ENCODE assay signal across 9 mouse cellular contexts in the genomic region with DNA sequence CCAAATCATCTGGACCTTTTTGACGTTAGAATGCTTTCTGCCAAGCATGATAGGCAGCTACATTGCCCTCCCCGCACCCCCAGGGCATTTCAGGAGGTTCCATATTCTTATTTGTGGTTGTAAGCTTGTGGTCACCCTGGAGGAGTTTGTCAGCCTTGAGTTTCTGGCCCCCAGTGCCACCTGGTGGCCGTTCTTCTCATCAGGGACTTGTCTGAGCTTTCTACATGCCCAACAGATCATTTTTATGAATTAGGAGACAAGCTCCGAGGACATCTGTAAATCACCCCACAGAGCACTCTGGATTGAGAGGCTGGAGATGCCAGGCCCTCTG. TPM values are rescaled to one million over a fixed set of nuclear protein-coding genes. Genes with fewer than 3 reads are reported as not detected.
A peak's percentile ranks its signal among the peaks of the same experiment; 100 is the strongest.
DNase-seq lines count a peak whose midpoint lies in the region; ATAC-seq and TF ChIP-seq lines count a peak whose summit lies in the region.
"Had no signal": no experiment of that assay in that cellular context is flagged by ENCODE, and none has a peak within 500 bp of the region (broad histone marks: within the 10 kb centered on the region; RNA-seq: fewer than 3 reads in every experiment).

No protein-coding gene starts in this region.

- WGBS in hindbrain, embryonic 14.5 days: 52% methylated on average over 4 of the region's 4 CpGs
- 52% methylated on average over 4 of the region's 4 CpGs for WGBS in hindbrain, embryonic 12.5 days

- peaks cover 5% of the 10 kb centered on the region; the same call in 1 of the 2 replicates for H3K9me3 ChIP-seq in hindbrain, embryonic 14.5 days (ENCODE audit: control insufficient read depth, low read length)
- no peaks in the 10 kb centered on the region; the same call in 1 of the 2 replicates for H3K9me3 ChIP-seq in hindbrain, embryonic 12.5 days (replicated peaks)

- ATAC-seq in hindbrain, embryonic 14.5 days (ENCODE audit: low FRiP score): no peak
- no peak for ATAC-seq in hindbrain, embryonic 12.5 days (ENCODE audit: low FRiP score)
- ATAC-seq in Patski: no peak
- peak; percentile 74 for ATAC-seq in granulocyte monocyte progenitor cell, adult 5-6 weeks (replicated peaks; ENCODE audit: poor library complexity, severe bottlenecking)

- peak; percentile 40 for DNase-seq in hindbrain, embryonic 14.5 days (ENCODE audit: low spot score)
- peak; percentile 7 for DNase-seq in Patski (ENCODE audit: low read depth, low spot score)
- DNase-seq in cerebellum, postnatal 14 days: peak; percentile 90 to 91
- DNase-seq in left cerebral cortex, adult 18-20 months (ENCODE audit: low spot score in 2 of 2): peak; percentile 58 to 60
- DNase-seq in natural killer cell, adult 2 months (ENCODE audit: low spot score in 2 of 2): peak; percentile 11 to 22
- DNase-seq in thymus, postnatal 14 days: peak; percentile 56

- POLR2A ChIA-PET in Patski (lab: Charles Lee): no interaction called here

- no peak overlapping the region for H3K9ac ChIP-seq in hindbrain, embryonic 14.5 days
- H3K9ac ChIP-seq in hindbrain, embryonic 12.5 days: no peak overlapping the region

- no peaks in the 10 kb centered on the region for H3K36me3 ChIP-seq in hindbrain, embryonic 14.5 days (replicated peaks; ENCODE audit: control insufficient read depth, insufficient read depth)
- H3K36me3 ChIP-seq in hindbrain, embryonic 12.5 days: no peaks in the 10 kb centered on the region

- H3K4me2 ChIP-seq in hindbrain, embryonic 14.5 days (replicated peaks): no peak overlapping the region
- H3K4me2 ChIP-seq in hindbrain, embryonic 12.5 days (replicated peaks): no peak overlapping the region

- no peaks in the 10 kb centered on the region for H3K4me1 ChIP-seq in hindbrain, embryonic 14.5 days (replicated peaks; ENCODE audit: control insufficient read depth, insufficient read depth, low read length)
- H3K4me1 ChIP-seq in hindbrain, embryonic 12.5 days: no peaks in the 10 kb centered on the region

- CTCF ChIA-PET in Patski (lab: Charles Lee): interaction anchor here (1.1 to 1.5 kb wide), 4 partner anchors 9 to 182 kb away, joined by 3 read pairs; no protein-coding TSS in a partner anchor

- no peak for TF ChIP-seq CTCF in Patski (IDR thresholded peaks at IDR 0.05)

- in situ Hi-C loops in Patski (cut with MboI; ENCODE audit: low pct_unique_long_range_greater_than_20kb): no loop called here

- no peak overlapping the region for H3K4me3 ChIP-seq in hindbrain, embryonic 14.5 days (replicated peaks; ENCODE audit: low read length)
- no peak overlapping the region for H3K4me3 ChIP-seq in hindbrain, embryonic 12.5 days

- H3K27me3 ChIP-seq in hindbrain, embryonic 14.5 days (ENCODE audit: control insufficient read depth, insufficient read depth, low read length): no peaks in the 10 kb centered on the region
- no peaks in the 10 kb centered on the region for H3K27me3 ChIP-seq in hindbrain, embryonic 12.5 days
- H3K27me3 ChIP-seq in Patski: peaks cover 10% of the 10 kb centered on the region

- H3K27ac ChIP-seq in hindbrain, embryonic 14.5 days: no peak overlapping the region
- no peak overlapping the region for H3K27ac ChIP-seq in hindbrain, embryonic 12.5 days

RNA-seq across cellular contexts. Expression of gene Sun5, which starts 19.9 kb away (rescaled TPM):
- polyA plus RNA-seq in hindbrain, embryonic 14.5 days (2014; fragmentation: Nextera tagmentation; extraction: Ambion mirVana): not detected in 2 replicates
- polyA plus RNA-seq in hindbrain, embryonic 12.5 days (2016; fragmentation: Nextera tagmentation; extraction: Ambion mirVana): not detected in 2 replicates
- not detected for polyA plus RNA-seq in Patski (2021)
- not detected in 2 replicates for total RNA-seq in granulocyte monocyte progenitor cell, adult 5-6 weeks (2014; fragmentation: Nextera tagmentation)
- not detected in 2 replicates for total RNA-seq in granulocyte monocyte progenitor cell, adult 5-6 weeks (2017)
- not detected for total RNA-seq in left cerebral cortex, adult 18-20 months (2021)
- polyA plus RNA-seq: lung, embryonic 16.5 days had no signal

RNA-seq across cellular contexts. Expression of gene Bpifb2, which starts 23.9 kb away (rescaled TPM):
- polyA plus RNA-seq in hindbrain, embryonic 14.5 days (2014; fragmentation: Nextera tagmentation; extraction: Ambion mirVana): not detected in 2 replicates
- polyA plus RNA-seq in hindbrain, embryonic 12.5 days (2016; fragmentation: Nextera tagmentation; extraction: Ambion mirVana): not detected in 2 replicates
- polyA plus RNA-seq in Patski (2021): not detected
- total RNA-seq in granulocyte monocyte progenitor cell, adult 5-6 weeks (2014; fragmentation: Nextera tagmentation): not detected in 2 replicates
- total RNA-seq in granulocyte monocyte progenitor cell, adult 5-6 weeks (2017): not detected in 2 replicates
- total RNA-seq in left cerebral cortex, adult 18-20 months (2021): not detected
- polyA plus RNA-seq: lung, embryonic 16.5 days had no signal

RNA-seq across cellular contexts. Expression of gene Bpifb6, which starts 49.2 kb away (rescaled TPM):
- polyA plus RNA-seq in hindbrain, embryonic 14.5 days (2014; fragmentation: Nextera tagmentation; extraction: Ambion mirVana): 0.12 TPM in 1 of 2 replicates, not detected in the other
- not detected in 2 replicates for polyA plus RNA-seq in hindbrain, embryonic 12.5 days (2016; fragmentation: Nextera tagmentation; extraction: Ambion mirVana)
- polyA plus RNA-seq in Patski (2021): not detected
- not detected in 2 replicates for total RNA-seq in granulocyte monocyte progenitor cell, adult 5-6 weeks (2014; fragmentation: Nextera tagmentation)
- not detected in 2 replicates for total RNA-seq in granulocyte monocyte progenitor cell, adult 5-6 weeks (2017)
- total RNA-seq in left cerebral cortex, adult 18-20 months (2021): not detected
- polyA plus RNA-seq: lung, embryonic 16.5 days had no signal

Comparison
In these comparisons a context has a peak if more than half of its experiments do, and no peak if none do; other contexts are left out.
1. DNase-seq: peak in every context shown above with its lines; median percentile 90 in cerebellum, postnatal 14 days; 59 in left cerebral cortex, adult 18-20 months; 56 in thymus, postnatal 14 days; 40 in hindbrain, embryonic 14.5 days; 16 in natural killer cell, adult 2 months; 7 in Patski.